Mouse (Mus musculus): ENCODE measurements at regions not wholly inside any gene's neighbourhood (a gene's known extent, or its start where the extent isn't known, plus 50 kb on each side); places are given as distances from the start of the nearest gene placed in this dataset.

DNA sequence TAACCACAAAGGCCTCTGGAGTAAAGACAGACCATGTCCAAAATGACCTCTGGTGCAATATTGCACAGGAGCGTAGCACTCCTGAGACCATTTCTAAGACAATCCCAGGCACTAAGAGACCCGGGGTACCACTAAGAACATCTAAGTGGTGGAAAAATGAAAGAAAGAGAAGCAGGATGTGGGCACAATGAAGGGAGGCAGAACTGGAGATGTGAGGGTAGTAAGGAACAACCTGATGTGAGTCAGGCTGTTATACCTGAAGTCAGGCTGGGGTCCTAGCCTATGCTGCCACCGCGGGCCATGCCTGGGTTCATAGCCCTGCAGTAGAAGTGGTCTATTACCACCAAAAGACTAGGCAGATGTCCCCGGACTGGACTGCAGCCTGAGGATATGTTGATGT is 1051.4 kb downstream of the Gsdmc2 start:
- TF ChIP-seq POLR2A (IDR thresholded peaks at IDR 0.05; ENCODE audit: borderline replicate concordance, insufficient read depth, low read length) = no peak
- TF ChIP-seq CTCF (IDR thresholded peaks at IDR 0.05; ENCODE audit: borderline replicate concordance, insufficient read depth, low read depth, low read length) = no peak
- no peaks in the 10 kb centered on the region for H3K4me1 ChIP-seq (ENCODE audit: control insufficient read depth, insufficient read depth, low read length)
- H3K4me3 ChIP-seq (replicated peaks; ENCODE audit: insufficient read depth, low read depth, low read length) = no peak overlapping the region
- no peak overlapping the region for H3K27ac ChIP-seq (ENCODE audit: insufficient read depth, low read length)
- no peak for DNase-seq
- WGBS = 96% methylated on average over 5 of the region's 5 CpGs
- no peaks in the 10 kb centered on the region for H3K27me3 ChIP-seq (ENCODE audit: control insufficient read depth, insufficient read depth, low read length)

DNA sequence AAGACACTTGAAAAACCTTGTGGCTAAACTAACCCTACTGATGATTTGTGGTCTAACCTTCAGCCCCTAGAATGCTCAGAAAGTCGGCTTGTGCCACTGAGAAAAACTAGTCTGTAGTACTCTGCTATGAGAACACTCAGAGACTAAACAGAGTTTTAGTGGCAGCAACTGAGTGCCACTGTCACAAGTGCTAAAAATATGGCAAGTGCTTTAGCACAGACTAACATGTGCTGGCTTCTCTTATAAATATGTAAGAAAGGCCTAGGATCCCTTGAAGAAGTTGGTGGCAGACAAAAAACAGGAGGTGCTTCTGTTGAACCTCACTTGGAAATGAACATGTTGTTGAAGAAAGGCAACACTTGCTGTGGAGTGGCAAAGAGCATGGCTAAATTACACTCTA is 1052.9 kb downstream of the Gsdmc2 start:
- no peak for DNase-seq
- Histone ChIP-seq H3K27me3 (ENCODE audit: control insufficient read depth, insufficient read depth, low read length) (no peaks in the 10 kb centered on the region), H3K4me1 (ENCODE audit: control insufficient read depth, insufficient read depth, low read length) (no peaks in the 10 kb centered on the region), H3K4me3 (replicated peaks; ENCODE audit: insufficient read depth, low read depth, low read length) (no peak overlapping the region), H3K27ac (ENCODE audit: insufficient read depth, low read length) (no peak overlapping the region)
- whole genome bisulfite sequencing = 85% methylated on average over 1 of the region's 1 CpGs
- TF ChIP-seq CTCF (IDR thresholded peaks at IDR 0.05; ENCODE audit: borderline replicate concordance, insufficient read depth, low read depth, low read length) (no peak), POLR2A (IDR thresholded peaks at IDR 0.05; ENCODE audit: borderline replicate concordance, insufficient read depth, low read length) (no peak)

DNA sequence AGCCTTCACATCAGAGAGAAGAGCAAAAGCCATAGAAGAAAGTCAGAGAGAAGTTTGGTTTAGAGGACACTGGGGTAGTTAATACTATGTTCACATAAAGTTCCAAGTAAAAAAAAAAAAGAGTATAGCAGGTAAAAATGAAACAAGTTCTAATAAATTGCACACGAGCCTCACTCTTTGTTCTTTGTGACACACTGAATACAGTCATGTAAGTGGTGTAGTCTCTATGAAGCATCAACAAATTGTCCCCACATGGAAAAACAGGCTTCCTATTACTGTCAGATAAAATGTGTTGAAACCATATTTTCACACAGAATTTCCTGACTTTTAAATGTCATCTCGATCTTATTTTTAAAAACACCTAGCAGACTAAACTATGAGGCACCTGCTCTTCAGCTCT is 1057.2 kb downstream of the Gsdmc2 start:
- no peak for DNase-seq
- 91% methylated on average over 2 of the region's 2 CpGs for WGBS
- Histone ChIP-seq H3K27ac (ENCODE audit: insufficient read depth, low read length) (no peak overlapping the region), H3K4me1 (ENCODE audit: control insufficient read depth, insufficient read depth, low read length) (no peaks in the 10 kb centered on the region), H3K4me3 (replicated peaks; ENCODE audit: insufficient read depth, low read depth, low read length) (no peak overlapping the region), H3K27me3 (ENCODE audit: control insufficient read depth, insufficient read depth, low read length) (no peaks in the 10 kb centered on the region)
- TF ChIP-seq POLR2A (IDR thresholded peaks at IDR 0.05; ENCODE audit: borderline replicate concordance, insufficient read depth, low read length) = no peak

DNA sequence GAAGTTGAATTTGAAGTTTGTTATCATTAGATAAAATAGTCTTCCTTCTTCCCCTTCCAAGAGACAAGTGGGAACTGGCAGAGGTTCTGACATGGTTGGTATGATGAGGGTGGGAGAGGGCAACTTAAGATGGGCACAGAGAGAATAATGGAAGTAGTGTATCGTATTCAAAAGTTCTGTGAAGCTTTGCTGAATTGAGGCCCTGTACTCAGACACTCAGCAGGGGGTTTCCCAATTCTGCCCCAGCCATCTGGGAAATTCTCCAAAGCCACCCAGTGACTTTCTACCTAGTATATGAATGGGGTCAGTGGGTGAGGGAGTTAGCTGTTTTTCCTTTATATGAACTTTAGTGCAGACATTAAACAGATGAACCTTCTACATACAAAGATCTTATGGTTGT is 1058.7 kb downstream of the Gsdmc2 start:
- TF ChIP-seq POLR2A (IDR thresholded peaks at IDR 0.05; ENCODE audit: borderline replicate concordance, insufficient read depth, low read length) (no peak), CTCF (IDR thresholded peaks at IDR 0.05; ENCODE audit: borderline replicate concordance, insufficient read depth, low read depth, low read length) (no peak)
- Histone ChIP-seq H3K27ac (ENCODE audit: insufficient read depth, low read length) (no peak overlapping the region), H3K27me3 (ENCODE audit: control insufficient read depth, insufficient read depth, low read length) (no peaks in the 10 kb centered on the region), H3K4me1 (ENCODE audit: control insufficient read depth, insufficient read depth, low read length) (no peaks in the 10 kb centered on the region), H3K4me3 (replicated peaks; ENCODE audit: insufficient read depth, low read depth, low read length) (no peak overlapping the region)
- 75% methylated on average over 1 of the region's 1 CpGs for WGBS
- no peak for DNase-seq

DNA sequence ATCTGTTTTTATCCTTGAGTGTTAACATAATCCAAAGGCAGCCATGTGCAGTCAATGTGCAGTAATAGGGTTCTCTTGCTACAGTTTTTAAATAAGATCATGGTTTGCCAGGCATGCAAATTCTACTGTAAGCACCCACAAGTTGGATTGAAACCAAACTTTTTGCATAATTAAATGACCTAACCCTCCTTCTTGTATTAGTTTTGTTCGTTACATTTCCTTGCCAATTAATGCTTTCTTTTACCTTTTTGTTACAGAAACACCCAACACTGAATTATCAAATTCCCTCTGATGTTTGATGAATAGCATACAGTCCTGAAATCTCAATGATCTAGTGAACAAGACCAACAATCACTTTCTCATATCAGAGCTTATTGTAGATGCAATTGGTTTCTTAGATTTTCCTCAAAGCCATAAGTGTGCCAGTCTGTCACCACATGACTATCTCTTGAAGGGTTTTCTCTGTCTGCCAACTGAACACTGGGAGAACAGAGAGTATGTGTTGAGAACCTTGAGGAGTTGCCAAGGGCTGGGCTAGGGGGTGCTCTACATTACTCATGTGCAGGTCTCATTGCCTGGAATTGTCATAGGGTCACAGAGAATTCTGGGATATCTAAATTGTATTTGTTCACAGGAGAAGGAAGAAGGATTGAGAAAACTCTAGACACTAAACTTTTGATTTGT is 1060.4 kb downstream of the Gsdmc2 start:
- H3K4me3 ChIP-seq (replicated peaks; ENCODE audit: insufficient read depth, low read depth, low read length) = no peak overlapping the region
- WGBS = 43% methylated on average over 1 of the region's 1 CpGs
- H3K4me1 ChIP-seq (ENCODE audit: control insufficient read depth, insufficient read depth, low read length) = no peaks in the 10 kb centered on the region
- no peak overlapping the region for H3K27ac ChIP-seq (ENCODE audit: insufficient read depth, low read length)
- no peaks in the 10 kb centered on the region for H3K27me3 ChIP-seq (ENCODE audit: control insufficient read depth, insufficient read depth, low read length)
- TF ChIP-seq POLR2A (IDR thresholded peaks at IDR 0.05; ENCODE audit: borderline replicate concordance, insufficient read depth, low read length) = no peak
- TF ChIP-seq CTCF (IDR thresholded peaks at IDR 0.05; ENCODE audit: borderline replicate concordance, insufficient read depth, low read depth, low read length) = no peak
- DNase-seq = no peak

DNA sequence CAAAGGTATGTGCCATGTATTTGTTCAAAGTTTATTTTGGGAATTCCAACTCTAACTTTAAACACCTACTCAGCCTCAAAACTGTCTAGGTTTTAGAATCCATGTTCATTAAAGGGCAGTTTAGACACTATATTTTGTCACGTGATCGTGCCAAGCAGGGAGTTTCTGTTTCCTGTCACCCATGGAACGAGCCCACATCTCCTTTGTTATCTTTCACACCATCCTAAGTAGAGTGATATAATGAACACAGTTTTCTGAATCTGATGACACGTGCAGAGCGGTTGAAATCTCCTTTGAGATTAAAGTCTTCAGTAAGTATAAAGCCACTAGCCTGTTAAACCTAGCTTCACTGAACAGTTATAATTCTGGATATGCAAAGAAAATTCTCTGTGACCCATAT is 1066.1 kb downstream of the Gsdmc2 start:
- no peaks in the 10 kb centered on the region for H3K27me3 ChIP-seq (ENCODE audit: control insufficient read depth, insufficient read depth, low read length)
- WGBS = 92% methylated on average over 5 of the region's 5 CpGs
- DNase-seq = no peak
- H3K27ac ChIP-seq (ENCODE audit: insufficient read depth, low read length) = no peak overlapping the region
- TF ChIP-seq CTCF (IDR thresholded peaks at IDR 0.05; ENCODE audit: borderline replicate concordance, insufficient read depth, low read depth, low read length) = no peak
- no peak for TF ChIP-seq POLR2A (IDR thresholded peaks at IDR 0.05; ENCODE audit: borderline replicate concordance, insufficient read depth, low read length)
- H3K4me3 ChIP-seq (replicated peaks; ENCODE audit: insufficient read depth, low read depth, low read length) = no peak overlapping the region
- no peaks in the 10 kb centered on the region for H3K4me1 ChIP-seq (ENCODE audit: control insufficient read depth, insufficient read depth, low read length)

DNA sequence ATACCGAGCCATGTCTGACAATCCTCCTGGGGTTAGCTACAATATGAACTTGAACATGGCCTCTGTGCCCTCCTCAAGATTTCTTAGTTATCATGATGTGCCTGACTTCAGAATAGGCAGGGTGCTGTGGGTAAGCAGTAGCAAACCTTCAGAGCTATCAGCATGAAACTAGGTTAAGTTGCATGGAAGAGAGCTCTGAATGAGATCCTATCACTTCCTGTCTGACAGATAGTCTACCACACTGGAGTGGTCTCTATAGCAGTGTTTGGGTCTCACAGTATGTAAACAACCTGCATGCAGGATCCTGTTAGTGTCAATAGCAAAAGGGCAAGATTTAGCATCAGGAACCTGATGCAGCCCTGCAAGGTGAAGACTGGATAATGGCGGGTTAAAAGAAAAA is 1092.3 kb downstream of the Gsdmc2 start:
- H3K4me1 ChIP-seq (ENCODE audit: control insufficient read depth, insufficient read depth, low read length) = no peaks in the 10 kb centered on the region
- TF ChIP-seq POLR2A (IDR thresholded peaks at IDR 0.05; ENCODE audit: borderline replicate concordance, insufficient read depth, low read length) = no peak
- TF ChIP-seq CTCF (IDR thresholded peaks at IDR 0.05; ENCODE audit: borderline replicate concordance, insufficient read depth, low read depth, low read length) = no peak
- DNase-seq = no peak
- 97% methylated on average over 2 of the region's 2 CpGs for WGBS
- no peak overlapping the region for H3K27ac ChIP-seq (ENCODE audit: insufficient read depth, low read length)
- H3K27me3 ChIP-seq (ENCODE audit: control insufficient read depth, insufficient read depth, low read length) = no peaks in the 10 kb centered on the region
- H3K4me3 ChIP-seq (replicated peaks; ENCODE audit: insufficient read depth, low read depth, low read length) = no peak overlapping the region

DNA sequence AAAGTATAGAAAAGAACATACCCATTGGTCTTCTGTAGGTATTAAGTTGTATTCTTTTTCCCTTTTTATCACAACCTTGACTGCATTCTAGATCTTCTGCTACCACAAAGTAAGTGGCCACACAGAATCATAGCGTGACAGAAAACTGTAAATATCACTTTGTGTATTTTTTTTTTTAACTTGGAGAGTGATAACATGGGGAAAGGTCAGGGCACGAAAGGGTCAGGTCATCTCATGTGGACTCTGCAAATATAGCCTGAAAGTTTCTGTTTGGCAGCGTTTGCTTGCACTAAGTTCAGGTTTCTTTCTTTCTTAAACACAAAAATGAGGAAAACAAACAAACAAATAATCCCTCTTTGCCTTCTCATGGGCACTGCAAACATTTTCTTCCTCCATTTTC is 1101.1 kb downstream of the Gsdmc2 start:
- no peak for DNase-seq
- no peaks in the 10 kb centered on the region for H3K27me3 ChIP-seq (ENCODE audit: control insufficient read depth, insufficient read depth, low read length)
- no peak overlapping the region for H3K27ac ChIP-seq (ENCODE audit: insufficient read depth, low read length)
- WGBS = 87% methylated on average over 3 of the region's 3 CpGs
- TF ChIP-seq CTCF (IDR thresholded peaks at IDR 0.05; ENCODE audit: borderline replicate concordance, insufficient read depth, low read depth, low read length) (no peak), POLR2A (IDR thresholded peaks at IDR 0.05; ENCODE audit: borderline replicate concordance, insufficient read depth, low read length) (no peak)
- H3K4me3 ChIP-seq (replicated peaks; ENCODE audit: insufficient read depth, low read depth, low read length) = no peak overlapping the region
- no peaks in the 10 kb centered on the region for H3K4me1 ChIP-seq (ENCODE audit: control insufficient read depth, insufficient read depth, low read length)

Data from cerebellum, adult 2 months (tissue).